Mouse (Mus musculus) CH12.LX (cell line): ENCODE measurements around the gene Myh1.

ENCODE experiments used
- CTCF ChIP-seq, 2 experiments: IDR thresholded peaks in 1 of 2; conservative IDR thresholded peaks in 1 of 2; 2 replicates each; pipeline ENCODE4 v1.5.1; 2011 to 2012; ENCODE audit warnings: low read depth in 2 of 2, low read length in 2 of 2, improper control_type of control experiment in 1 of 2, inconsistent platforms in 1 of 2, mild to moderate bottlenecking in 1 of 2, moderate library complexity in 1 of 2
- EP300 ChIP-seq: IDR thresholded peaks from 2 replicates; pipeline ENCODE4 v1.6.1; 2011; ENCODE audit warnings: low read length, improper control_type of control experiment
- GABPA ChIP-seq: IDR thresholded peaks from 2 replicates; pipeline ENCODE4 v1.6.1; 2012; ENCODE audit warnings: low read depth, low read length, improper control_type of control experiment, inconsistent platforms; ENCODE audit not compliant: insufficient replicate concordance
- MEF2A ChIP-seq: IDR thresholded peaks from 2 replicates; pipeline ENCODE4 v1.6.1; 2014; ENCODE audit warnings: low read depth, mild to moderate bottlenecking, inconsistent platforms, low read length, improper control_type of control experiment, borderline replicate concordance
- MXI1 ChIP-seq: IDR thresholded peaks from 2 replicates; pipeline ENCODE4 v1.6.1; 2011; ENCODE audit warnings: mild to moderate bottlenecking, low read depth, low read length, improper control_type of control experiment
- NRF1 ChIP-seq: IDR thresholded peaks from 2 replicates; pipeline ENCODE4 v1.6.1; 2014; ENCODE audit warnings: low read depth, mild to moderate bottlenecking, inconsistent platforms, low read length, improper control_type of control experiment, moderate library complexity
- POLR2A ChIP-seq: IDR thresholded peaks from 2 replicates; pipeline ENCODE4 v1.6.1; 2011; ENCODE audit warnings: low read depth, mild to moderate bottlenecking, improper control_type of control experiment, low read length

- TF ChIP-seq POLR2A = no peak
- no peak for TF ChIP-seq CTCF (conservative IDR thresholded peaks at IDR 0.05 in 1 of 2, IDR thresholded peaks at IDR 0.05 in 1 of 2; ENCODE audit: low read depth in 2 of 2, low read length in 2 of 2)
- no peak for TF ChIP-seq MXI1
- peak; percentile 98 for TF ChIP-seq EP300
- TF ChIP-seq NRF1 = no peak
- no peak for TF ChIP-seq GABPA
- peak; percentile 71; the same call in 1 of the 2 replicates for TF ChIP-seq MEF2A
These were observed 39.7 kb upstream of the Myh1 start for GRCm38 (mm10) chr11:67160131-67160530.
